Mouse (Mus musculus) ES-E14 (cell line): Measurements from ENCODE around the gene Ube2d3. TPM values are rescaled to one million over a fixed set of nuclear protein-coding genes. Genes with fewer than 3 reads are reported as not detected.
"Not testable (repeated sequence)": the region's sequence is repeated elsewhere in the genome, so short reads cannot be mapped to it uniquely, and the experiment has no call there.

Source experiments
- DNase-seq: peaks from one replicate; pipeline ENCODE4 v3.0.0-alpha.2; 2013; ENCODE audit warnings: low read depth, low spot score
- H3K27ac ChIP-seq: 2 replicates; pipeline ENCODE4 v1.5.1; 2012; ENCODE audit warnings: low read depth, mild to moderate bottlenecking, low read length, moderate library complexity, mixed read lengths; ENCODE audit not compliant: poor library complexity, insufficient read depth, severe bottlenecking
- H3K36me3 ChIP-seq: 2 replicates; pipeline ENCODE4 v1.6.1; 2012; ENCODE audit warnings: mild to moderate bottlenecking, low read length, moderate library complexity, mixed read lengths; ENCODE audit not compliant: control insufficient read depth, poor library complexity, insufficient read depth, severe bottlenecking
- H3K4me1 ChIP-seq, 2 experiments: fragments of 150-350 bp in 1 of 2; sonication (generic) in 1 of 2; 2 replicates each; pipeline ENCODE4 v1.6.1; 2012; ENCODE audit warnings: low read length in 2 of 2, mild to moderate bottlenecking in 1 of 2, mixed read lengths in 1 of 2; ENCODE audit not compliant: control insufficient read depth in 2 of 2, insufficient read depth in 2 of 2, poor library complexity in 1 of 2
- H3K4me3 ChIP-seq, 2 experiments: fragments of 150-350 bp in 1 of 2; sonication (generic) in 1 of 2; 2 replicates each; pipeline ENCODE4 v1.5.1; 2012; ENCODE audit warnings: low read length in 2 of 2, low read depth in 1 of 2, mild to moderate bottlenecking in 1 of 2, mixed read lengths in 1 of 2; ENCODE audit not compliant: insufficient read depth in 1 of 2, poor library complexity in 1 of 2, severe bottlenecking in 1 of 2
- H3K9ac ChIP-seq: 2 replicates; pipeline ENCODE4 v1.6.1; 2012; ENCODE audit warnings: low read depth, mild to moderate bottlenecking, low read length, mixed read lengths; ENCODE audit not compliant: poor library complexity, insufficient read depth, severe bottlenecking
- H3K9me3 ChIP-seq: fragments of 150-350 bp; sonication (generic); 2 replicates; pipeline ENCODE4 v1.6.1; 2012; ENCODE audit warnings: low read depth, mild to moderate bottlenecking, low read length; ENCODE audit not compliant: control insufficient read depth, insufficient read depth
- CHD2 ChIP-seq: IDR thresholded peaks from 2 replicates; pipeline ENCODE4 v1.6.1; 2014; ENCODE audit warnings: mild to moderate bottlenecking, low read depth, low read length, inconsistent platforms
- HCFC1 ChIP-seq: IDR thresholded peaks from 2 replicates; pipeline ENCODE4 v1.6.1; 2012; ENCODE audit warnings: low read length, inconsistent platforms, borderline replicate concordance; ENCODE audit not compliant: insufficient read depth
- MAFK ChIP-seq: IDR thresholded peaks from 2 replicates; pipeline ENCODE4 v1.6.1; 2014; ENCODE audit warnings: mild to moderate bottlenecking, low read depth, low read length, inconsistent platforms; ENCODE audit not compliant: insufficient read depth
- ZC3H11A ChIP-seq: IDR thresholded peaks from 2 replicates; pipeline ENCODE4 v1.6.1; 2012; ENCODE audit warnings: low read depth, mild to moderate bottlenecking, inconsistent platforms, low read length, borderline replicate concordance
- ZNF384 ChIP-seq: IDR thresholded peaks from 2 replicates; pipeline ENCODE4 v1.6.1; 2012; ENCODE audit warnings: low read depth, low read length, inconsistent platforms
- in situ Hi-C, 2 experiments: fragments of 600-800 bp; cut with MboI; formaldehyde crosslinking; loops; one replicate each; pipeline ENCODE4 v1.15.1; 2025; ENCODE audit warnings: low sequenced_read_pairs in 2 of 2, inconsistent platforms in 1 of 2; ENCODE audit not compliant: unreplicated experiment in 2 of 2
- total RNA-seq: library from RNA; depleted of rRNA; stranded (reverse); fragments of 300-350 nt; gene quantifications from 2 replicates; pipeline ENCODE4 v1.2.3, GENCODE M21; 2012

Gene Ube2d3
- total RNA-seq, 1 experiment = 321 TPM

GRCm38 (mm10) chr3:135484650-135485049, 46.7 kb downstream of the Ube2d3 start:
- H3K27ac ChIP-seq, H3K9me3 ChIP-seq, DNase-seq, H3K4me1 ChIP-seq, in situ Hi-C loops, H3K36me3 ChIP-seq: not testable (repeated sequence)
- Histone ChIP-seq H3K9ac (peak overlapping the region; percentile 56; the same call in 1 of the 2 replicates), H3K4me3 (peak overlapping the region; percentile 72 to 83)
- TF ChIP-seq ZNF384 = peak; percentile 59

- TF ChIP-seq ZNF384 (no peak), HCFC1 (peak; percentile 46; the same call in 1 of the 2 replicates)
- H3K4me3 ChIP-seq = peak within 1 kb of the TSS; percentile 72 to 83
- in situ Hi-C loops = no loop called here
- no peaks in the 10 kb centered on the region for H3K36me3 ChIP-seq
- peak within 1 kb of the TSS; percentile 62 for H3K9ac ChIP-seq
- DNase-seq = peak; percentile 57
- H3K27ac ChIP-seq = no peak within 1 kb of the TSS
- no peaks in the 10 kb centered on the region for H3K9me3 ChIP-seq
- no peaks in the 10 kb centered on the region for H3K4me1 ChIP-seq
Measured at GRCm38 (mm10) chr3:135485128-135485899, 47.4 kb downstream of the Ube2d3 start, which contains the start of gene Manba. TSS of gene Manba (plus strand) at chr3:135485611.

GRCm38 (mm10) chr3:135485900-135486241, 47.9 kb downstream of the Ube2d3 start:
- H3K36me3 ChIP-seq = no peaks in the 10 kb centered on the region
- no peak for TF ChIP-seq ZC3H11A
- TF ChIP-seq ZNF384 = no peak
- no peak for TF ChIP-seq CHD2
- no peak for TF ChIP-seq MAFK
- TF ChIP-seq HCFC1 = no peak
- H3K9me3 ChIP-seq = no peaks in the 10 kb centered on the region
- no peaks in the 10 kb centered on the region for H3K4me1 ChIP-seq
- in situ Hi-C loops = no loop called here
- H3K9ac ChIP-seq = peak overlapping the region; percentile 62
- peak overlapping the region; percentile 72 to 83 for H3K4me3 ChIP-seq
- H3K27ac ChIP-seq = no peak overlapping the region
- no peak for DNase-seq

GRCm38 (mm10) chr3:135486351-135486750, 48.4 kb downstream of the Ube2d3 start:
- Histone ChIP-seq H3K9ac (no peak overlapping the region), H3K4me1 (no peaks in the 10 kb centered on the region), H3K9me3 (no peaks in the 10 kb centered on the region), H3K4me3 (peak overlapping the region; percentile 72 to 83; a peak in 3 of 4 replicates), H3K36me3 (no peaks in the 10 kb centered on the region; the same call in 1 of the 2 replicates), H3K27ac (no peak overlapping the region)
- no peak for DNase-seq
- TF ChIP-seq HCFC1 (no peak), CHD2 (no peak), ZNF384 (no peak), ZC3H11A (no peak), MAFK (no peak)
- in situ Hi-C loops = no loop called here

- TF ChIP-seq CHD2 (no peak), ZNF384 (no peak), MAFK (no peak), ZC3H11A (no peak), HCFC1 (no peak)
- Histone ChIP-seq H3K36me3 (no peaks in the 10 kb centered on the region; the same call in 1 of the 2 replicates), H3K4me3 (no peak overlapping the region), H3K4me1 (no peaks in the 10 kb centered on the region), H3K9me3 (no peaks in the 10 kb centered on the region), H3K9ac (no peak overlapping the region), H3K27ac (no peak overlapping the region)
- DNase-seq = no peak
- in situ Hi-C loops = no loop called here
Measured at GRCm38 (mm10) chr3:135487803-135488202, 49.9 kb downstream of the Ube2d3 start.
